Mouse (Mus musculus) cerebellum, postnatal 36 days (tissue): ENCODE data around the gene Gosr2.

Experiments
- DNase-seq, 2 experiments: peaks; one replicate each; pipeline ENCODE4 v3.0.0; 2021 to 2022; ENCODE audit warnings: mixed read lengths in 2 of 2

Gene Gosr2

DNA sequence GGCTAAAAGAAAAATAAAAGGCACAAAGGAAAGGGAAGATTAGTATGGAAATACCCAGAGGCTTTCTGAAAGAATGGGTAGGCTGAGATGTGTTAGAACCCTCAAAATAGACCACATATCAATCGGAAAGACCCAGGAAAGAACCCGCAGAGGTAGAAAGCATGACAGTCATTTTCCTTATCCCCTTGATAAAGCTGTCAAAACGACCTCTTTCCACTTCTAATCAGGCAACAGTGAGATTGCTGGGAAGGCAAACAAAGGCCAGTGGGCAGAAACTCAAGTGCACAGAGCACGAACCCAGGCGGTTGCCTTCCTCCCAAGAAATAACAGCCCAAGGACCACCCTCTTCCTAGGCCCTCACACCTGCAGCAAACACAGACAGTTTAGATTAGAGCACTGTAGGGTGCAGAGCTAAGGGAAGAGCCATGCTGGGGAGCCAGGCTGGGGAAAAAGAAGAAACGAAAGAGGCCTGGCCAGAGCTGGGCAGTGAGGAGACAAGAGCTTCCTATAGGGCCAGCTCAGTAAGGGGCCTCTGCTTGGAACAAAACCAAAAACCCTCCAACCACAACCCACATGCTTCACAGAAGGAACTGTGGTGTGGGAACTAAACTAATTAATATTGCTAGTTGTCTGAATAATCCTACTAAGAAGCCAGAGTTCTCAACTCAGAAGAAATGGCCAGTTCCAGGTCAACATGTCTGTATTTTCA lies 9.3 kb downstream of the Gosr2 start:
- no peak for DNase-seq

GRCm38 (mm10) chr11:103686706-103687105 lies 11.0 kb downstream of the Gosr2 start:
- DNase-seq, result no peak

DNA sequence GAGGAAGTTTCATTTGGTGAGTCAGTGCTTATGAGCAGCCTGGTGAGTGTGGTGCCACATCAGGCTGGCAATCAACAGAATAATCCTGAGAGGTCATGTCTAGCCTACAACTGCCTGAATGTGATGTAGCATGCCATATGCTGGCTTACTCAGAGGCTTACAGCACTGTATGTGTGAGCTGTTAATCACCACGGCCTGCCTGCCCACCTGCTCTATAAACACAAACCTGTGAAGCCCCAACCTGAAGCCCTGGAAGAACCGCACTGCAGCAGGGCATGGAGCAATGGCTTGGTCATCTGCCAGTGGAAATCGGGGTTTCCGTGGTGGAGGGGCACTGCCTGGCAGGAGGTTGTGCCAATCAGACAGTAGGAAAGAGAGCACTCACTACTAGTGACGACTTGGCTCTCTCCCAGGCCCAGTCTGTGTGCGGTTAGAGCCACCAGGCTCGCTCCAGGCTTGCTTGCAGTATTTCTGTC lies 12.4 kb downstream of the Gosr2 start:
- no peak for DNase-seq

DNA sequence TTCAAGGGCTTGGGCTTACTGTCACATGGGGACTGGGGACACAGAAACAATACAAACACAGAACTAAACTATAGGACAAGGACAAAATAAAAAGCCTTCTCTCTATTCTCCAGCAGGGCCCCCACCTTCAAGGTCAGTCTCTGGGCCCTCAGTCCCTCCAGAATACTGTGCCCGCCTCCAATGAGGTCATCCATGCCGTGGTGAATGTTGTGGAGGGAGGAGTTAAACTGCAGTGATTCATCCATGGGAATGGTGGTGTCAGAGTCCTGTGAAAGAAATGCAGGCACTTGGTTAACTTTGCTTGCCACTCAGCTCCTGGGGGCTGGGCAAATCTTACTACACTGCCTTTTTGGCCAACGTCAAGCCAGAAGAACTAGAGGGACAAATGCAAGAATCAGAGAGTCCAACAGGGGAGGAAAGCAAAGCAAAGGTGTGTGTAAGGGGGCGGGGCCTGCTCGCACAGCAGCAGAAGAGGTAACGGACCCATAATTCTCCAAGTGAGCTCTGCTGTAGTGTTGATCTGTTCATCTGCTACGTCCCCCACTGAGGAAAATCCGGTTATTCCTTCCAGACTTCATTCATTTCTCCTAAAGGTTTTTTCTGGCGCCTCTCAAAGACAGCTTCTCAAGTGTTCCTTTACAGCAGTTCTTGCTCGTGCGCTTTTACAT lies 13.9 kb downstream of the Gosr2 start:
- DNase-seq, result no peak

DNA sequence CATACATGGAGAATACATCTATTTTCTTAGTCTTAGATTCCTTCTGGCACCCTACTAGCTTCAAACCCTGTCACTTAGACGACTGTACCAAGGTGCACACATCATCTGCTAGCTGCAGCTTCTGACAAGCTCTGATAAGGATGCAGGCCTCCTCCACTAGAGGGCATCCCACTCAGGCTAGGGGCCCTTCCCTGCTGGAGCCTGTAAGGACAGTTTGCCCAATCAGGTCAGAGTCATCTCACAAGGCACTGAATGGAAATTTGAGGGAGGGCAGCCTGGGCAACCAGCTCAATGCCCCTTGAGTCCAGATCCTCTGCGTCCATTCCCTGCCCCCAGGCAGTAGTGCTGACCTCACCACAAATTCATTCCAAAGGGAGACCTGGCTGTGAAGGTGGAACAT lies 20.7 kb downstream of the Gosr2 start:
- DNase-seq, result peak; percentile 43 to 52

DNA sequence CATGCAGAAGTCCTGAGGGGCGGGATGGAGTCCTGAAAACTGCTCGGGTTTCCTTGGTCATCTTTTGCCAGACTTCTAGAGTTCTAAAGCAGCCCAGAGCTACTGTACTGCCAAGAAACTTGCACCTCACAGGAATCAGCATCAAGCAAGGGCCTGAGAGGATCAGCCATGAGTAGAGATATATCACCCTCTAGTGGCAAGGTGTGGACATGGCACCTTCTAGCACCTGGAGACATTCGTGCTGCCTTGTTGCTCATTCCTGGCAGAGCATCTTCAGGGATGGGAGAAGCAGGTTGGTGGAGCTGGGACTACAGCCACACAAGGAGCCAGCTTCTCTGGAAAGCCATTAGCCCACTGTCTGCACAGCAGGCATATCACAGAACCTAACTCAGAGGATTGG lies 22.1 kb downstream of the Gosr2 start:
- DNase-seq, result peak; percentile 69 to 82

DNA sequence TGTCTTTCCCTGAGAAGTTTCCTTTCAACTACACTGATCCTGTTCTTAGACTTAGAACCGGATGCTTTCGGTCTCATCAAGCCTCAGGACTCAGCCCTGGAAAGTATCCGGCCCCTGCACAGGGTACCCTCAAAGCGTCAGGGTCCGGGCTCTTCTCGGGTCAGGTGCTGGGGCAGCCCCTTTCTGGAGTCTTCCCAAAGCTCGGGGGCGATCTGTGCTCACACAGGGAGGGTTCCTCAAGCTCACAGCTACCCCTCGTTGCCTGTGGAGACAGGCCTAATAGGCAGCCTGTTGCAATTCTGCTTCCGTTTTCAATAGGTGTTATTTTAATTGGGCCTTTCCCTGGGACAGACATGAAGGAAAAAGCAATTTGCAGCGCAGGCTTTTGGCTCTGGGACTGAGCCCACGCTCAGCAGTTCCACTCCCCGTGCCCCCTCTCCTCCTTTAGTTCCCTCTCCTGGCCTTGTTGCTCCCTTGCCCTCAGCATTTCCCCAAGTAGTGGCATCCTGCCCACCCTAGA lies 30.7 kb downstream of the Gosr2 start:
- DNase-seq, result no peak

DNA sequence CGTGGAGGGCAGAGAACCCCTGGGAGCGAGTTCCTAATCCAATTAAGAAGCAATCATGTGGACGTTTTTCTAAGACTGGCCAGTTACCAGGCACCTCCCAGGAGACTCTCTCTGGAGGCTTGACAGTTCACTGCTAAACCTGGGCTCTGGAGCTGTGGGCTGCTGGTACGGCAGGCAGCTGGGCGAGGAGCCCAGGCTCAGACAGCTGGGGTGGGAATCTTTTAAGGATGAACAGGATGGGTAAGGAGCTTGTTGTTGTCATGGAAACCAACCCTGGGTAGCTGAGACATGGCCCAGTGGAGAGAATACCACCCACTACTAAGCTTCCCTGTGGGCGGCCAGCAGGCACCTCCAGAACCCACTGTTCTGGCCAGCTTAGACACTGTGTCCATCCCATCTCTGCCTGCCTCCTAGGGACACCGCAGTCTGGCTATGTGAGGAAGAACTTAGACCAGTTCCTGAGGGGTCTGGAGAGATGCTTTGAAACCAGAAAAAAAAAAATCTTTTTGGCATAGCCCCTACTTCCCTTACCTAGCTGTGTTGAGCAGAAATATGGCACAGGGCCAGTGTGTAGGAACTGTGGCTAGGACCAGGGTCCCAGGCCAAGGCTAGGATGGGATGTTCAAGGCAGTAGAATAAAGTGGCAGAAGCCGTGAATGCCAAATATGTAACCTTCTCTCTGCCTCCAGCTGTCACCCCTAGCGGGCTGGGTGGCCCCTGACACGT lies 31.4 kb downstream of the Gosr2 start:
- DNase-seq, result peak in 1 of 2 experiments; percentile 27

DNA sequence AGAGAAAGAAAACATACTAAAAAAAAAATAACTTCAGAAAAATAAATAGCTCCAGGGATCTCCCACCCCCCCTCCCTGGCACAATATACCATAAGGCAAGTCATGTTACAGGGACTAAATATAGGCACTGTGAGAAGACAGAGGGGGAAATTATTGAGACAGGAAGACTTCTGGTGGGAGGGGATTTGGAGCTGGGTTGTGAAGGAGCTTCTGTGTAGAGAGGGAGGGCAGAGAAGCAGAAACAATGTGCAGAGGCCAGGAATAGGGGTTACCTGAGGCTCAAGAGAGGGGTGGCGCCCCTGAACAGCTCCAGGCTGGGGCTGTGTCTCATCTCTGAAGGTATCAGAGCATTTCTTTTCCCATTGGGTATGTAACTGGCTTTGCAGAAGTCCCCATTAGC lies 32.0 kb downstream of the Gosr2 start:
- no peak for DNase-seq

DNA sequence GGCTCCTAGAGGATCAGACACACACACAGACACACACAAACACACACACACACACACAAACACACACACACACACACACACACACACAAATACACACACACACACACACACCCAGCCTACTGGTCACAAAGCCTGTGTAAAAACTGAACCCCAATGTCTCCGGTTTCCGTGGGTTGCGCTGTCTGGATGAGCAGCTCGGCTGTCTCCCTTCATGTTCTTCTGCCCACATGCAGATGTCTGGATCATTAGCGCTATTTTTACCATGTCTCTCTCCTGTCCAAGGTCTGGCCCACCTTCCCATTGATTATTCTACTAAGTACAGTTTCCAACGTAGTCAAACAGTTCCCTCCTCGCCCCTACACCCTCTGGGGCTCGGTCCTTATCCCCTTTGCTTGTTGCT lies 34.6 kb downstream of the Gosr2 start:
- DNase-seq, result no peak

DNA sequence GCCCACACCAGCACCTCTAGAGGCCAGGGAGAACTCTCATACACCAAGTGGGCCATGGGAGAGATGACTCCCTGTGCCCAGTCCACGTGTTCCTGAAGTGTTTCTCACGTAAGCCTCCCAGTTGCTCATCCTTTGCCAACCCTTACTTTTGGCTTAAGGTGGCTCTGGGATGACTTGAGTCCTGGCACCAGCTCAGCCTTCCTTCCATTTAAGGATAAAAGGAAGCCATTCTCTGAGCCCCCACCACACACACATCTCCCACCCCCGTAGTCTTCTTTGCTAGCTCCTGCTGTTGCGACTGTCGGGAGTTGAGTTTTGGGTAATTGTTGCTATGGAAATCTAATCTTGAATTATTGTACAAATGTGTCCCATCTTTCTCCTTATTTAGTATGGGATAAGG lies 35.2 kb downstream of the Gosr2 start:
- no peak for DNase-seq

DNA sequence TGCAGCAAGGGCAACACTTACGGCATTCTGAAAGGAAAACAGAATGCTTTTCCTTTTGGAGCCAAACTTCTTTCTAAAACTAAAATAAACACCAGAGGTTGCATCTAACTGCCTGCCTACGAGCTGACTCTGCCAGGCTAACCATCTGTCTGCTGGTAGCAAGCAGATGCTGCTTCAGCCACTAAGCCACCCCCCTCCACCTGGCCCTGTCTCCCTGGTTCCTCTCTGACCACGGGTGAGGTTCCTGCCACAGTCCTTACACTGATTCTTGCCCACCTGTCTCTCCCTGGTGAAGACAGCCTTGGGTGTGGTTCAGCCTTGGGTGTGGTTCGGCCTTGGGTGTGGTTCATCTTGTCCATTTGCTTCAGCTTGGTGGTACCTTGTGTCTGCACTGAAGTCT lies 35.8 kb downstream of the Gosr2 start:
- DNase-seq, result peak in 1 of 2 experiments; percentile 23

DNA sequence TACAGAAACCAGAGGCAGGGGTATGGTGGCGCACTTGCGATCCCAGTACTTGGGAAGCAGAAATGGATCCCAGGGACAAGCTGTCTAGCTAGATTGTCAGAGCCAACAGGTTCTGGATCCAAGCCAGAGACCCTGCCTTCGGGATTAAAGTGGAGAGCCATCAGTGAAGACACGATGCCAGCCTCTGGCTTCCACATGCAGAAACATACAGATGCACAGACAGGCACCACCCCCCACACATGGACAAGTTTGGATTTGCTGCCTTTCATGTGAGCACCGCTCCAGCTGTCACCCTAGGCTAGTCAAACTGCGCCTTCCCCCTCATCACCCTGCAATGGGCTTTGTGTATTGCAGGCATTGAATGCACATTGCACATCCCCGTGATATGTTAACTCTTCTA lies 39.5 kb downstream of the Gosr2 start:
- no peak for DNase-seq

- DNase-seq, result no peak
Observed at GRCm38 (mm10) chr11:103656520-103656919, 41.2 kb downstream of the Gosr2 start.

- DNase-seq, result no peak
Observed at GRCm38 (mm10) chr11:103653359-103653965, 44.2 kb downstream of the Gosr2 start.

GRCm38 (mm10) chr11:103651426-103651825 lies 46.3 kb downstream of the Gosr2 start:
- DNase-seq, result no peak

GRCm38 (mm10) chr11:103649983-103650493 lies 47.7 kb downstream of the Gosr2 start:
- no peak for DNase-seq

DNA sequence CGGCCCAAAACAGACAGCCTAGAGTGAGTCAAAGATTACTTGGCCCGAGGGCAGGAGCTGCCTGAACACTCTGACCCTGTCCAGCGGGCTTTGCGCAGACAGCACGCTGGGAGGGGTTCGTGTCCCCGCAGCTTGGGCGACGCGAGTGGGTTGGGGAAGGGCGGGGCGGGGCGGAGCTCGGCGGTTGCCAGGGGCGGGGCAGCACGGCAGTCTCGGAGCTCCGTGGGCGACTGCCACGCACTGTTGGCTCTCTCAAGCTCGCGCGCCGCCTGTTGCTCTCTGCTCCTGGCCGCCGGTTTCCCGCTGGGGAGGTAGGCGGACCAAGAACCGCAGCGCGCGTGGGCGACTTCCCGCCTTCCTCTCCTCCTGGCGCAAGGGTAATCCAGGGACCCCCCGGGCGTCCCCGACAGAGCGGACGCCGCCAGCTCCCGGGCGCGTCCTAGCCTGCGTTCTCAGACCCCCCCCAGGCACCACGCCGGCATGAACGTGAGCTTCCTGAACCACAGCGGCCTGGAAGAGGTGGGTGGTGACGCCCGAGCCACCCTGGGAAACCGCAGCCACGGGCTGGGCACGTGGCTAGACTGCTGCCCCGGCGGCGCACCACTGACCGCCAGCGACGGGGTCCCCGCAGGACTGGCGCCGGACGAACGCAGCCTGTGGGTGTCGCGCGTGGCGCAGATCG lies 48.3 kb downstream of the Gosr2 start, which contains the start of gene Rprml:
Gene Rprml (plus strand): TSS at position 270 of the 682 bp plus-strand sequence.
- DNase-seq, result peak; percentile 19 to 26

GRCm38 (mm10) chr11:103648656-103649055 lies 49.0 kb downstream of the Gosr2 start:
- DNase-seq, result no peak

DNA sequence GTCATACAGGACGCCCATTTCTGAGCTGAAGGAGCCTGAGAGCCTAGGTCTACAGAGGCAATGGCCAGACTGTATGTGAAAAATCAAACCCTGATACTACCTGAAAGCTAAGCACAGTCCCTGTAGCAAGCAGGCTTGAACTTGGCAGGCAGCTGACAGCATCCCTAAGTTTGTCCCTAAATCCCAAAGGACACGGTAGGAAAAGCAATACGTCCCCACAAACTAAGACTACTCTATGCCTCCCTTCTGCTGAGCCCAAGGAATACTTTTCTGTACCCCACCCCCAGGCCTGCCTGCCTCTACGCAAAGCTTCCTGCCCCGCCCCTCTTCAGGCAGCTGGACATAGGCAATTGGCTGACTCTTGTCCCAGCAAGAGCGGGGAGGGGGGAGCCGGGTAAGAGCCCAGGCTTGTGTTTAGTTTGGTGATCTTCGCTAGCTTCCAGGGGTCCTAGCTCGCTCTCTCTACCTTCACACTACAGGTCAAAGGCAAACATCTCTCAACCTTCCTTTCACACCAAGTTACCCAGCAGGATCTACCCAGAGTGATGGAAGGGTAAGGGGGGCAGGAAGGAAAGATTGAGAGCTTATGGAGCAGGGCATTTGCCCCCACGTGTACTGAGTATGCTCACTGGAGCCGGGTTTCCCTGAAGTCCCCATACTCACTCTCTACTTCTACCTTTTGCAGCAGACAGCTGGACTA lies 49.6 kb downstream of the Gosr2 start:
- DNase-seq, result no peak

DNA sequence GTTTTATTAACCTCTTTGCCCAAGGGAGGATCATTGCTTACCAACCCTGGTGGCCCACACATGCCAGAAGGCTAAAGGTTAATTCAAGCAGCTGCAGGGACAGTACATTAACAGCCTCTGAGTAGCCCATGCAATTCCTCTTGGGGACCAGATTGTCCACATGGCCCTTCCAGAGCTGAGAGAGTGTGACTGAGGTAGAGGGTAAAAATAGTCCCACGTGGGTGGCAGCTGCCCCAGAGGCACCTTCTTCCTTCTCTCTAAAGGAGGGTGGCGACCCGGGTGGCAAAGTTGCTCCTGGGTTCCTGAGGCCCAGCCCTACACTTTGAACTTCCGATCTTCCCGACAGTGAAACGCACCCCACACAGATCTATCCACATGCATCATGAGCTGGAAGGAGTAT lies 51.4 kb downstream of the Gosr2 start:
- no peak for DNase-seq

DNA sequence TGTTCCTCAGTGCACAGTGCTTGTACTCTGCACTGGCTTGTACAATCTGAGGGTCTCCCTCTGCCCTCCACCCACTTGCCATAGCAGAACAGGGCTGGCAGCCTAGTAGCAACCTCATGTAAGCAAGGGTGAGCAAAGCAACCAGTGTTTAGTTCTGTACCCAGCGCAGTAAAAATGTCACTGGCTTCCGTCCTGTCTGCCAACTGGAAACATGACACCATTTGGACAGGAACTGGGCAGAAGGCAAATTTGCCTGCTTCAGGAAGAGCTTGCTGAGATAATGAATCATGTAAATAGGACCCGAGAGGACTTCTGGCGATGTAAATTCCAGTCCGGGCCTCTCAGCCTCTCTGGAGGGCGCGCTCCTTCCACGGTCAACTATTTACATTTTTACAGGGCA lies 52.0 kb downstream of the Gosr2 start:
- DNase-seq, result peak; percentile 37 to 42
